Mouse (Mus musculus) hindbrain, embryonic 11.5 days (tissue): Measurements from ENCODE around the gene Parp3. TPM values are rescaled to one million over a fixed set of nuclear protein-coding genes. Genes with fewer than 3 reads are reported as not detected.
A peak's percentile ranks its signal among the peaks of the same experiment; 100 is the strongest.

Experiments
- ATAC-seq: fragments of 200-750 bp; cut with Nextera tagmentation; 2 replicates; pipeline ENCODE4 v1.8.0; 2017; ENCODE audit warnings: mild to moderate bottlenecking, moderate TSS enrichment, moderate library complexity; ENCODE audit not compliant: low FRiP score
- DNase-seq: peaks from one replicate; pipeline ENCODE4 v3.0.0-alpha.2; 2015; ENCODE audit warnings: low spot score
- H3K27ac ChIP-seq: fragments of 300-500 bp; sonication (generic); 2 replicates; pipeline ENCODE4 v1.5.1; 2014; ENCODE audit warnings: mild to moderate bottlenecking, low read depth, low read length
- H3K27me3 ChIP-seq: fragments of 300-500 bp; sonication (generic); 2 replicates; pipeline ENCODE4 v1.6.1; 2014; ENCODE audit warnings: mild to moderate bottlenecking, low read length, moderate library complexity, mixed read lengths; ENCODE audit not compliant: control insufficient read depth, insufficient read depth
- H3K36me3 ChIP-seq: fragments of 300-500 bp; sonication (generic); 2 replicates; pipeline ENCODE4 v1.6.1; 2014; ENCODE audit warnings: mild to moderate bottlenecking, low read length, moderate library complexity, mixed read lengths; ENCODE audit not compliant: control insufficient read depth, insufficient read depth
- H3K4me1 ChIP-seq: fragments of 300-500 bp; sonication (generic); replicated peaks from 2 replicates; pipeline ENCODE4 v1.6.1; 2014; ENCODE audit warnings: low read length, mixed read lengths; ENCODE audit not compliant: control insufficient read depth, insufficient read depth
- H3K4me2 ChIP-seq: fragments of 300-500 bp; sonication (generic); replicated peaks from 2 replicates; pipeline ENCODE4 v1.6.1; 2014; ENCODE audit warnings: mild to moderate bottlenecking, low read depth, low read length
- H3K4me3 ChIP-seq: fragments of 300-500 bp; sonication (generic); 2 replicates; pipeline ENCODE4 v1.5.1; 2014; ENCODE audit warnings: low read depth, low read length
- H3K9ac ChIP-seq: fragments of 300-500 bp; sonication (generic); 2 replicates; pipeline ENCODE4 v1.6.1; 2014; ENCODE audit warnings: low read depth, low read length
- H3K9me3 ChIP-seq: fragments of 300-500 bp; sonication (generic); 2 replicates; pipeline ENCODE4 v1.6.1; 2016; ENCODE audit warnings: low read length; ENCODE audit not compliant: control insufficient read depth
- WGBS: fragments of 180-500 bp; shearing (Covaris S2); extraction: QIAGEN DNeasy Blood & Tissue Kit; methylation state at CpG from one replicate; pipeline ENCODE4 v1.1.7; 2014; 5-methylcytosine and 5-hydroxymethylcytosine counted together
- polyA plus RNA-seq: library from polyadenylated mRNA; unstranded; fragments of >200 nt; fragmentation: Nextera tagmentation; extraction: Ambion mirVana; gene quantifications from 2 replicates; pipeline ENCODE4 v1.2.1, GENCODE M21; 2014

Parp3 gene
- 0.54 and 1.4 TPM in 2 replicates for polyA plus RNA-seq

DNA sequence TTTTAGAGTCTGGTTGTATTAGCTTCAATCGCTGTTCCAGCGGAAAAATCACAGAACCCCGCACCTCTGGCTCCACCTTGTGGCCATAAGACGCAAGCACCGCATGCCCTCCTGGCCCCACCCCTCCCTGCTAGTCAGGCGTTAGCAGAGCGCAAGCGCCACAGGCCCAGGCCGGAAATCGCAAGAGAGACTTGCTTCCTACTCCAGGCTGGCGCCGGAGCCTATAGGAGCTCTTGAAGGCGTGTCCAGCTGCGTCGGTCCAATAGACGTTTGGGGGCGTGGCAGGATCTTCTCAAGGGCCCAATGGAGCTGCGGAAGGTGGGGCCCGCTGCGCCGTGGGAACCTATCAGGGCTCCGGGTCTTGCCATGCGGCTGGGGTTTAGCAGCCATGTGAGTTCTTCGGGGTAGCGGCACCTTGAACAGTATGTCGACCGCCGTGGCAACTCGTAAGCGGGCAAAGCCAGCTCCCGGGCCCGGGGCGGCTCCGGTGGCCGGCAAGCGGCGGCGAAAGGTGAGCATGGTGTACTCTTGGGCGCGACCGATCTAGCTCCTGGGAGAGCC is at the start of gene Parp3:
TSS of gene Parp3 (minus strand) at position 26 of the 561 bp plus-strand sequence.
- DNase-seq (peak; percentile 99), ATAC-seq (peak; percentile 98)
- under 1% methylated on average over 41 of the region's 41 CpGs for WGBS
- Histone ChIP-seq H3K4me2 (peak within 1 kb of the TSS; percentile 93), H3K27ac (no peak within 1 kb of the TSS), H3K4me3 (peak within 1 kb of the TSS; percentile 74), H3K4me1 (peaks cover 7% of the 10 kb centered on the region; the same call in 1 of the 2 replicates), H3K9me3 (no peaks in the 10 kb centered on the region), H3K36me3 (no peaks in the 10 kb centered on the region), H3K27me3 (no peaks in the 10 kb centered on the region), H3K9ac (peak within 1 kb of the TSS; percentile 56)

DNA sequence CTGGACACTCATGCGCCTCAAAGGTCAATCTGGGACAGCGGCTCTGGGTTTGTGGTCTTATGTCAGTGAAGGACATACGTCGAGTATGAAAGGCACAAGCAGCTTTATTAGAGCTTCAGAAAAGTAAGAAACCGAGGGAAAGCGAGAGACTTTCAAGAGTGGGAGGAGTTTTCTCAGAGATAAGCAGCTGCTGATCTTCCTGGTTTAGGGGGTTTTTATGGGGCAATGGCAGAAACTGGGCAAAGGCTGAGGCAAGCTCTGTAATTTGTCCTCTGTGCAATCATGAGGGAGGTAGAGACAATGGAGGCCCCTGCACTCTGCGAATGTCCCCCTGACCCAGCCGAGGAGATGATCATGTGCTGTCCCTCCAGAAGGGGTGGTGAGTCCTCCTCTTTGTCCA is 43.2 kb upstream of the Parp3 start:
- WGBS, result 85% methylated on average over 8 of the region's 8 CpGs
- H3K4me3 ChIP-seq, result no peak overlapping the region
- no peaks in the 10 kb centered on the region for H3K27me3 ChIP-seq
- no peak for DNase-seq
- no peaks in the 10 kb centered on the region for H3K9me3 ChIP-seq
- H3K9ac ChIP-seq, result no peak overlapping the region
- no peak for ATAC-seq
- H3K36me3 ChIP-seq, result no peaks in the 10 kb centered on the region
- H3K27ac ChIP-seq, result no peak overlapping the region
- H3K4me2 ChIP-seq, result no peak overlapping the region
- no peaks in the 10 kb centered on the region for H3K4me1 ChIP-seq

- Histone ChIP-seq H3K9ac (no peak overlapping the region), H3K27ac (no peak overlapping the region), H3K9me3 (no peaks in the 10 kb centered on the region), H3K4me3 (no peak overlapping the region), H3K4me1 (no peaks in the 10 kb centered on the region), H3K4me2 (no peak overlapping the region), H3K36me3 (no peaks in the 10 kb centered on the region), H3K27me3 (no peaks in the 10 kb centered on the region)
- ATAC-seq (no peak), DNase-seq (no peak)
- 85% methylated on average over 2 of the region's 2 CpGs for WGBS
These were observed 42.7 kb upstream of the Parp3 start for GRCm38 (mm10) chr9:106519433-106519832.

DNA sequence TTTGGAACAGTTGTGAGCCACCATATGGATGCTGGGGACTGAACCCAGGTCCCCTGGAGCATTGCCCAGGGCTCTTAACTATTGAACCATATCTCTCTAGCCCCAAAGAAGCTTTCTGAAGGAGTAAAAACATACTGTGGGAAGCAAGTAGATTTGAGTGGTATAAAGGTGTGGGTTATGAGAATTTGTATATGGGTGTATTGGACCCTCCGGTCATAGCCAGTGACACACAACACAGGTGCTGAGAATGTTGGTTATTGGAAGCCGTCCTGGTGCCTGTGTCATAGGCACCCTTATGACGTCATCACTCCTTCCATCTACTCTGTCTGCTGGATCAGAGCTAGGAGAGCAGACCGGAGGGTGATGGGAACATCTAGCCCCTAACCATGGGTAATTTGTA is 37.5 kb upstream of the Parp3 start, which contains the start of gene Iqcf5:
TSS of gene Iqcf5 (plus strand) at position 301 of the 400 bp plus-strand sequence.
- Histone ChIP-seq H3K9me3 (no peaks in the 10 kb centered on the region), H3K4me3 (no peak within 1 kb of the TSS), H3K4me2 (no peak within 1 kb of the TSS), H3K27ac (no peak within 1 kb of the TSS), H3K9ac (no peak within 1 kb of the TSS), H3K4me1 (no peaks in the 10 kb centered on the region), H3K27me3 (no peaks in the 10 kb centered on the region), H3K36me3 (no peaks in the 10 kb centered on the region)
- DNase-seq (no peak), ATAC-seq (no peak)
- WGBS, result 90% methylated on average over 4 of the region's 4 CpGs

DNA sequence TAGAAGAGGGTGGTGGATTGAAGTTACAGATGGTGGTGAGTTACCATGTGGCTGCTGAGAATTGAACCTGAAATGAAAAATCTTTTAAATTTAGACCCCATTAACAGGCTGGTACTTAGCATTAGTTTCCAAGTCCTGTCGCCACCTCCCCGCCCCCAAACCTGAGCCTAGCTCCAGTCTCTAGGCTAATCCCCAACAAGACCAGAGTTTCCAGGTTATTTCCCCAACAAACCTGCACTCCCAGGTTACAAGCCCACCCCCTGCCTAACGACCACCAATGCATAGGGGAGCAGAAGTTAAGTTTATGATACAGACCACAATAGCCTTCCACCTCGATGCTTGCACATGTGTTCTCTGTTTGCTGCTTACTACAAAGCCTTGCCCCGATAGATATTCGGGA is 36.8 kb upstream of the Parp3 start:
- no peak overlapping the region for H3K4me3 ChIP-seq
- no peaks in the 10 kb centered on the region for H3K27me3 ChIP-seq
- WGBS, result 79% methylated on average over 6 of the region's 6 CpGs
- ATAC-seq (no peak), DNase-seq (no peak)
- no peaks in the 10 kb centered on the region for H3K4me1 ChIP-seq
- H3K27ac ChIP-seq, result no peak overlapping the region
- H3K9me3 ChIP-seq, result no peaks in the 10 kb centered on the region
- H3K9ac ChIP-seq, result no peak overlapping the region
- H3K4me2 ChIP-seq, result no peak overlapping the region
- no peaks in the 10 kb centered on the region for H3K36me3 ChIP-seq

- Histone ChIP-seq H3K36me3 (no peaks in the 10 kb centered on the region), H3K4me1 (no peaks in the 10 kb centered on the region), H3K27ac (no peak overlapping the region), H3K9me3 (no peaks in the 10 kb centered on the region), H3K9ac (no peak overlapping the region), H3K27me3 (no peaks in the 10 kb centered on the region), H3K4me2 (no peak overlapping the region), H3K4me3 (no peak overlapping the region)
- ATAC-seq, result no peak
- DNase-seq, result no peak
- 75% methylated on average over 13 of the region's 13 CpGs for WGBS
These were observed 36.1 kb upstream of the Parp3 start for GRCm38 (mm10) chr9:106512729-106513450.

DNA sequence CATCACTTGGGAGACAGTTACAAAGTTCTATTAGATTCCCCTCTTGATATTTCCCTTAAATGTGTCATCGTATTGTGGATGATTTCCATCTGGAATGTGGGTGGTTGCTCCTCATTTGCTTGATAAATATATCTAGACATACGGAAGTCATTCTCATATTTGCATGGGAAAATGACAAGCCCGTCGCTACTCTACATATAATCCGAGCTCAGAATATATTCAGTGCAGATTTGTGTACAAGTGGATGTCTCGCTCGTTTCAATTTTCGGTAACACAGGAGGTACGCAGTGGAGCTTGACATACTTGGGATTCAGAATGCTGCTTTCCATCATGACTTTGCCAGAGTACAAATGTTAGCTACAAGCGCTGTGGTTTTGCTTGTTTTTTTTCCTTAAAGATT is 32.6 kb upstream of the Parp3 start:
- no peak for DNase-seq
- no peaks in the 10 kb centered on the region for H3K4me1 ChIP-seq
- no peaks in the 10 kb centered on the region for H3K9me3 ChIP-seq
- H3K27ac ChIP-seq, result no peak overlapping the region
- H3K36me3 ChIP-seq, result no peaks in the 10 kb centered on the region
- H3K27me3 ChIP-seq, result no peaks in the 10 kb centered on the region
- H3K9ac ChIP-seq, result no peak overlapping the region
- no peak for ATAC-seq
- H3K4me3 ChIP-seq, result no peak overlapping the region
- no peak overlapping the region for H3K4me2 ChIP-seq
- whole genome bisulfite sequencing, result 96% methylated on average over 10 of the region's 10 CpGs

DNA sequence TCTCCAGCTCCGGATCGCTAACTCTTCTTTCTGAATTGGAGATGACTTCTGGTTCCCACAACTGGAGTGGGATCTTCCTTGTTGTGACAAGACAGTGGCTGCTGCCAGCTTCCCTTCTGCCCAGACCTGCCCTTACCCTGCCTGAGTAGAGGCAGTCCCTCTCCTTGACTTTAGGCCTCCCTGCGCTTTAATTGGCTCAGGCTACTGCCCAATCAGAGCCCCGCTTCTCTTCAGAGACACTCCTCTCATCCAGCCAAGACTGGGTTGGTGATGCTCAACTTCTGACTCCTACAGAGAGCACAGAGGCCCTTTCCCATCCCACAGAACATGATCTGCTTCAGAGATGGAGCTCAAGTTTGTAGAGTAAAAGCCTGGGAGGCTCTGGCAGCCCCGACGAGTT is 27.5 kb upstream of the Parp3 start:
- ATAC-seq (no peak), DNase-seq (no peak)
- Histone ChIP-seq H3K36me3 (no peaks in the 10 kb centered on the region), H3K27me3 (no peaks in the 10 kb centered on the region), H3K4me1 (no peaks in the 10 kb centered on the region), H3K9me3 (no peaks in the 10 kb centered on the region), H3K4me2 (no peak overlapping the region), H3K4me3 (no peak overlapping the region), H3K9ac (no peak overlapping the region), H3K27ac (no peak overlapping the region)
- WGBS, result 82% methylated on average over 6 of the region's 6 CpGs

DNA sequence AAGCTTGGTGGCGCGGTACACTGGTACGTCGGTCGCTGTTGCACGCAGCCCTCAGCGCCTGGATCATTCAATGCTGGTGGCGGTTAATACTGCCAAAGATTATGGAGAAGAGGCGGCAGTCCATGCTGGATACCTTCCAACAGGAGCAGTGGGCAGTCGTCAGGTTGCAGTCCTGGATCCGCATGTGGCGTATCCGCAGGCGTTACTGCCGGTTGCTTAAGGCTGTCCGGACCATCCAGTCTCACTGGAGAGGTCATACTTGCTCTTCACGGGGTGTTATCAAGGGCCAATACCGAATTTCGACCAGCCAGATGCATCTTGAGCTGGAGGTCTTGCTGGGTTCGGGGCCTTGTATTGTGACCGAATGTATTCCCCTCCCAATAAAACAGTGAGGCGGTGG is 25.1 kb upstream of the Parp3 start:
- no peak overlapping the region for H3K27ac ChIP-seq
- ATAC-seq (no peak), DNase-seq (no peak)
- H3K4me1 ChIP-seq, result no peaks in the 10 kb centered on the region
- WGBS, result 85% methylated on average over 22 of the region's 22 CpGs
- H3K36me3 ChIP-seq, result no peaks in the 10 kb centered on the region
- no peaks in the 10 kb centered on the region for H3K27me3 ChIP-seq
- no peak overlapping the region for H3K9ac ChIP-seq
- no peak overlapping the region for H3K4me2 ChIP-seq
- no peak overlapping the region for H3K4me3 ChIP-seq
- no peaks in the 10 kb centered on the region for H3K9me3 ChIP-seq
